Mouse (Mus musculus) myocyte (in vitro differentiated cells): ENCODE data around the gene Sec31b.
A peak's percentile ranks its signal among the peaks of the same experiment; 100 is the strongest.

Experiments
- E2F4 ChIP-seq: IDR thresholded peaks from one replicate; pipeline ENCODE4 v1.6.1; 2011; ENCODE audit warnings: mild to moderate bottlenecking, control low read depth, moderate library complexity; ENCODE audit not compliant: insufficient read depth
- POLR2AphosphoS2 ChIP-seq: IDR thresholded peaks from one replicate; pipeline ENCODE4 v1.6.1; 2011; ENCODE audit warnings: low read depth, control low read depth; ENCODE audit not compliant: insufficient read length

DNA sequence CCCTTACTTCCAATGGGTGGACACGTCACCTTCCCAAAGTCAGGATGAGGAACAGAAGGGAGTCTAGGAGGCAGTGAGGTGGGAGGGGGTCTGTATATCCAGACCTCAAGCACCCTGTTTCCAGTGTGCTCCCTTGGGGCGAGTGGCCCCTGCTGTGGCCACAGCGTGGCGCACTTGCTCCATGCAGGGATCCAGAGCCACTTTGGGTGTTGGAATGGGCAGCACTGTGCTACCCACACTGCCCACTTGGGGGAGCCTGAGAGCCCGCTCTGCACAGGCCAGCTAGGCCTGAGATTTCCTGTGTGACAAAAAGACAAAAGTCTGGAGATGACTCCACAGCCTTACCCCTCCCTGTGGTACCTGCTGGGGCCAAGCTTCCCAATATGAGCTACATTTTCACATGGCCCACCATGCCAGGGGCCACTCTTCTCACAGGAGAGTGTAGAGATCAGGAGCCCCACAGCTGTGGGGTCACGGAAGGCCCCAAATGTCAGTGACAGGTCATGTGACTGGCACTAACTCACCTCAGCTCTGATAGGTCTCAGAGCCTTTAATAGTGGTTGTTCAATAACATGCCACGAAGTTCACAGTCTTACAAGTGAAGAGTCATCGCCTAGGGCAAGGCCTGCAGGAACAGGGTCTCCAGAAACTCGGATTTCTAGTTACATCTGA is 37.1 kb upstream of the Sec31b start:
- TF ChIP-seq E2F4, result no peak
- peak; percentile 45 for TF ChIP-seq POLR2AphosphoS2
